Comparison of ENCODE assay signal across 8 mouse cellular contexts in the genomic region with DNA sequence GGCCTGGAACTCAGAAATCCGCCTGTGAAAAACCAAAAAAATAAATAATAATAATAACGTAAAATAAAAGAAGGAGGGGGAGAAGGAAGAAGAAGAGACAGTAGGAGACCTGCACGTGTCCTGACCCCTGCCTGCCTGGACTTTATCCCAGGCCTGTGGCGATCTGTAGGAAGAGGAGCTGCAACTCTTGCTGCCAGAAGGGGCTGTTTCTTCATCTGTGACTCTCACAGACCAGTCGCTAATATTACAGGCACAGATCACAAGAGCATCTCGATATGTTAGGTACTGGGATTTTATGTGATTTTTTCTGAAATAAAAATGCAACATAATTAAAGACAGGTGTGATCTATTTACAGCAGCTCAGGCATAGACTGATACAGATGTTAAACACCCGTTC. TPM values are rescaled to one million over a fixed set of nuclear protein-coding genes. Genes with fewer than 3 reads are reported as not detected.
A peak's percentile ranks its signal among the peaks of the same experiment; 100 is the strongest.
DNase-seq lines count a peak whose midpoint lies in the region; ATAC-seq and TF ChIP-seq lines count a peak whose summit lies in the region.

No protein-coding gene starts in this region.

- H3K4me1 ChIP-seq in lung, embryonic 15.5 days, result peaks cover 7% of the 10 kb centered on the region; the same call in 1 of the 2 replicates
- no peaks in the 10 kb centered on the region for H3K4me1 ChIP-seq in cortical plate, adult 2 months (ENCODE audit: control insufficient read depth, insufficient read depth, low read length)
- H3K4me1 ChIP-seq in intestine, embryonic 15.5 days (replicated peaks), result 0 out of 2 replicates have a peak, but pooled peaks cover 2% of the 10 kb centered on the region

- no peak overlapping the region; the same call in 1 of the 2 replicates for H3K27ac ChIP-seq in lung, embryonic 15.5 days
- H3K27ac ChIP-seq in cortical plate, adult 2 months (ENCODE audit: insufficient read depth, low read length), result no peak overlapping the region
- peak overlapping the region; percentile 92; the same call in 1 of the 2 replicates for H3K27ac ChIP-seq in intestine, embryonic 15.5 days

- H3K79me2 ChIP-seq in myocyte (ENCODE audit: control insufficient read depth, insufficient read depth), result peaks cover 31% of the 10 kb centered on the region

- peak overlapping the region; percentile 66 for H3K4me3 ChIP-seq in lung, embryonic 15.5 days
- H3K4me3 ChIP-seq in cortical plate, adult 2 months (ENCODE audit: insufficient read depth, low read length), result peak overlapping the region; percentile 95
- H3K4me3 ChIP-seq in intestine, embryonic 15.5 days (replicated peaks), result peak overlapping the region; percentile 93
- peak overlapping the region; percentile 47 for H3K4me3 ChIP-seq in myocyte

- no peaks in the 10 kb centered on the region for H3K27me3 ChIP-seq in lung, embryonic 15.5 days
- H3K27me3 ChIP-seq in intestine, embryonic 15.5 days (replicated peaks), result no peaks in the 10 kb centered on the region
- no peaks in the 10 kb centered on the region for H3K27me3 ChIP-seq in myocyte (ENCODE audit: control insufficient read depth, insufficient read depth, insufficient read length)

- TF ChIP-seq POLR2A in cortical plate, adult 2 months (IDR thresholded peaks at IDR 0.05; ENCODE audit: extremely low read depth, insufficient read depth, low read length), result no peak
- TF ChIP-seq POLR2A in myocyte (IDR thresholded peaks at IDR 0.05; ENCODE audit: insufficient read length, low read depth), result no peak

- peak overlapping the region; percentile 91 for H3K4me2 ChIP-seq in lung, embryonic 15.5 days
- peak overlapping the region; percentile 94 for H3K4me2 ChIP-seq in intestine, embryonic 15.5 days (replicated peaks)
- H3K4me2 ChIP-seq in myocyte (ENCODE audit: low read depth), result peak overlapping the region; percentile 78

- peak overlapping the region; percentile 63 for H3K9ac ChIP-seq in lung, embryonic 15.5 days
- peak overlapping the region; percentile 83 for H3K9ac ChIP-seq in intestine, embryonic 15.5 days

- H3K36me3 ChIP-seq in lung, embryonic 15.5 days, result no peaks in the 10 kb centered on the region
- H3K36me3 ChIP-seq in intestine, embryonic 15.5 days, result no peaks in the 10 kb centered on the region
- H3K36me3 ChIP-seq in myocyte (ENCODE audit: control insufficient read depth, insufficient read depth), result no peaks in the 10 kb centered on the region

- no peak for TF ChIP-seq CTCF in cortical plate, adult 2 months (IDR thresholded peaks at IDR 0.05; ENCODE audit: extremely low read depth, insufficient read depth, low read length)

- no peaks in the 10 kb centered on the region for H3K9me3 ChIP-seq in lung, embryonic 15.5 days
- H3K9me3 ChIP-seq in intestine, embryonic 15.5 days, result no peaks in the 10 kb centered on the region

- 6% methylated on average over 7 of the region's 7 CpGs for WGBS in lung, embryonic 15.5 days
- WGBS in intestine, embryonic 15.5 days, result 6% methylated on average over 7 of the region's 7 CpGs

- no peak for ATAC-seq in lung, embryonic 15.5 days (ENCODE audit: borderline replicate concordance, extremely low read depth, low FRiP score, low TSS enrichment)
- no peak for ATAC-seq in intestine, embryonic 15.5 days

- DNase-seq in lung, adult 18-20 months, result no peak
- DNase-seq in adrenal gland, adult 8-10 months, result no peak
- DNase-seq in layer of hippocampus, postnatal 14 days (ENCODE audit: low spot score in 2 of 2), result no peak
- no peak for DNase-seq in thymus, postnatal 4 days

- H3ac ChIP-seq in myocyte (ENCODE audit: control insufficient read depth, insufficient read length), result peak overlapping the region; percentile 71

TF ChIP-seq in myocyte, 11 proteins besides CTCF, POLR2A, EP300 and RAD21:
- TF ChIP-seq MYOD1 (IDR thresholded peaks at IDR 0.05; ENCODE audit: control insufficient read depth in 1 of 3, insufficient read length in 2 of 3, low read depth in 2 of 3), result no peak
- no peak for TF ChIP-seq CEBPB (IDR thresholded peaks at IDR 0.05; ENCODE audit: insufficient read depth, poor library complexity, severe bottlenecking)
- TF ChIP-seq USF1 (IDR thresholded peaks at IDR 0.05; ENCODE audit: low read depth), result no peak
- TF ChIP-seq MYOG (IDR thresholded peaks at IDR 0.05; ENCODE audit: control insufficient read depth in 1 of 3, insufficient read depth in 1 of 3, insufficient read length in 2 of 3, low read depth in 2 of 3), result no peak
- TF ChIP-seq TCF3 (IDR thresholded peaks at IDR 0.05; ENCODE audit: insufficient read length, low read depth), result no peak
- TF ChIP-seq MAX (IDR thresholded peaks at IDR 0.05; ENCODE audit: low read depth), result no peak
- TF ChIP-seq SRF (IDR thresholded peaks at IDR 0.05; ENCODE audit: control insufficient read depth, insufficient read length, low read depth), result no peak
- no peak for TF ChIP-seq TCF12 (IDR thresholded peaks at IDR 0.05; ENCODE audit: insufficient read depth, poor library complexity, severe bottlenecking)
- no peak for TF ChIP-seq E2F4 (IDR thresholded peaks at IDR 0.05; ENCODE audit: insufficient read depth)
- no peak for TF ChIP-seq REST (IDR thresholded peaks at IDR 0.05; ENCODE audit: insufficient read depth, insufficient read length)
- no peak for TF ChIP-seq POLR2AphosphoS2 (IDR thresholded peaks at IDR 0.05; ENCODE audit: insufficient read length, low read depth)

RNA-seq across cellular contexts. Expression of a gene that starts 1.1 kb away (rescaled TPM):
- polyA plus RNA-seq in lung, embryonic 15.5 days (2015; fragmentation: Nextera tagmentation; extraction: Ambion mirVana), result 60.6 and 67.0 TPM in 2 replicates
- 212 and 221 TPM in 2 replicates for polyA plus RNA-seq in cortical plate, adult 2 months (2012; rRNA removed)
- polyA plus RNA-seq in intestine, embryonic 15.5 days (2015; fragmentation: Nextera tagmentation; extraction: Ambion mirVana), result 49.5 and 53.2 TPM in 2 replicates
- polyA plus RNA-seq in myocyte (2012; fragmentation: generic; extraction: Trizol), result 40.1 TPM
- total RNA-seq in adrenal gland, adult 8-10 months (2022), result 10 to 100 TPM; 51.3 to 59.7 (median 56.5) TPM
- total RNA-seq in layer of hippocampus, postnatal 14 days (2021), result 100 to 1,000 TPM; 251 to 273 TPM
